Mouse (Mus musculus) embryonic facial prominence, embryonic 12.5 days (tissue): ENCODE data around the gene Pycr2. TPM values are rescaled to one million over a fixed set of nuclear protein-coding genes. Genes with fewer than 3 reads are reported as not detected.
"Not testable (repeated sequence)": the region's sequence is repeated elsewhere in the genome, so short reads cannot be mapped to it uniquely, and the experiment has no call there.

Source experiments
- ATAC-seq: fragments of 200-750 bp; cut with Nextera tagmentation; 2 replicates; pipeline ENCODE4 v1.8.0; 2017; ENCODE audit not compliant: insufficient number of reproducible peaks, insufficient read depth, low FRiP score, low TSS enrichment
- H3K27ac ChIP-seq: fragments of 300-500 bp; sonication (generic); 2 replicates; pipeline ENCODE4 v1.5.1; 2016; ENCODE audit warnings: mild to moderate bottlenecking
- H3K27me3 ChIP-seq: fragments of 300-500 bp; sonication (generic); 2 replicates; pipeline ENCODE4 v1.6.1; 2016; ENCODE audit warnings: mild to moderate bottlenecking, moderate library complexity
- H3K36me3 ChIP-seq: fragments of 300-500 bp; sonication (generic); 2 replicates; pipeline ENCODE4 v1.6.1; 2016; ENCODE audit warnings: mild to moderate bottlenecking
- H3K4me1 ChIP-seq: fragments of 300-500 bp; sonication (generic); 2 replicates; pipeline ENCODE4 v1.6.1; 2016
- H3K4me2 ChIP-seq: fragments of 300-500 bp; sonication (generic); replicated peaks from 2 replicates; pipeline ENCODE4 v1.6.1; 2016; ENCODE audit warnings: mild to moderate bottlenecking, moderate library complexity
- H3K4me3 ChIP-seq: fragments of 300-500 bp; sonication (generic); 2 replicates; pipeline ENCODE4 v1.5.1; 2016; ENCODE audit warnings: mild to moderate bottlenecking
- H3K9ac ChIP-seq: fragments of 300-500 bp; sonication (generic); 2 replicates; pipeline ENCODE4 v1.6.1; 2016; ENCODE audit warnings: mild to moderate bottlenecking, moderate library complexity
- H3K9me3 ChIP-seq: fragments of 300-500 bp; sonication (generic); 2 replicates; pipeline ENCODE4 v1.6.1; 2016; ENCODE audit warnings: mild to moderate bottlenecking, moderate library complexity
- WGBS: fragments of 180-500 bp; shearing (Covaris S2); methylation state at CpG from one replicate; pipeline ENCODE4 v1.1.7; 2016; 5-methylcytosine and 5-hydroxymethylcytosine counted together
- polyA plus RNA-seq: library from polyadenylated mRNA; unstranded; fragments of >200 nt; fragmentation: Nextera tagmentation; extraction: Ambion mirVana; gene quantifications from 2 replicates; pipeline ENCODE4 v1.2.1, GENCODE M21; 2016

The Pycr2 gene
- polyA plus RNA-seq, 1 experiment from 2014 or later = 110 TPM

GRCm38 (mm10) chr1:180929599-180929998 lies 25.5 kb downstream of the Pycr2 start:
- no peak for ATAC-seq
- no peaks in the 10 kb centered on the region for H3K36me3 ChIP-seq
- no peak overlapping the region for H3K9ac ChIP-seq
- H3K27ac ChIP-seq = no peak overlapping the region
- no peaks in the 10 kb centered on the region for H3K9me3 ChIP-seq
- H3K4me2 ChIP-seq = no peak overlapping the region
- peaks cover 17% of the 10 kb centered on the region for H3K27me3 ChIP-seq
- 52% methylated on average over 2 of the region's 2 CpGs for WGBS
- no peak overlapping the region for H3K4me3 ChIP-seq
- H3K4me1 ChIP-seq = no peaks in the 10 kb centered on the region

- Histone ChIP-seq H3K27me3 (peaks cover 32% of the 10 kb centered on the region), H3K9me3 (no peaks in the 10 kb centered on the region), H3K4me1 (no peaks in the 10 kb centered on the region), H3K9ac (no peak overlapping the region), H3K4me2 (no peak overlapping the region), H3K27ac (no peak overlapping the region), H3K4me3 (no peak overlapping the region), H3K36me3 (no peaks in the 10 kb centered on the region)
- no peak for ATAC-seq
- 78% methylated on average over 3 of the region's 3 CpGs for WGBS
Measured at GRCm38 (mm10) chr1:180931106-180931505, 27.0 kb downstream of the Pycr2 start.

- H3K9me3 ChIP-seq = no peaks in the 10 kb centered on the region
- no peak for ATAC-seq
- H3K4me2 ChIP-seq = no peak overlapping the region
- H3K36me3 ChIP-seq = no peaks in the 10 kb centered on the region
- no peaks in the 10 kb centered on the region for H3K4me1 ChIP-seq
- no peak overlapping the region for H3K9ac ChIP-seq
- H3K27ac ChIP-seq = no peak overlapping the region
- no peak overlapping the region for H3K4me3 ChIP-seq
- peaks cover 53% of the 10 kb centered on the region for H3K27me3 ChIP-seq
- WGBS = 18% methylated on average over 6 of the region's 6 CpGs
Measured at GRCm38 (mm10) chr1:180933659-180934058, 29.6 kb downstream of the Pycr2 start.

- ATAC-seq = no peak
- Histone ChIP-seq H3K4me2 (no peak within 1 kb of the TSS), H3K4me1 (no peaks in the 10 kb centered on the region), H3K36me3 (no peaks in the 10 kb centered on the region), H3K9ac (no peak within 1 kb of the TSS), H3K27ac (no peak within 1 kb of the TSS), H3K4me3 (no peak within 1 kb of the TSS), H3K27me3 (peaks cover 53% of the 10 kb centered on the region), H3K9me3 (no peaks in the 10 kb centered on the region)
- WGBS = 14% methylated on average over 21 of the region's 21 CpGs
Measured at GRCm38 (mm10) chr1:180934467-180935419, 30.6 kb downstream of the Pycr2 start, which contains the start of gene Lefty1. Gene Lefty1 (plus strand): TSS chr1:180935022.

- Histone ChIP-seq H3K4me3 (peak overlapping the region; percentile 30), H3K4me2 (peak overlapping the region; percentile 47), H3K27me3 (peaks cover 67% of the 10 kb centered on the region)
- H3K9me3 ChIP-seq, H3K36me3 ChIP-seq, H3K27ac ChIP-seq, H3K4me1 ChIP-seq, H3K9ac ChIP-seq: not testable (repeated sequence)
- 1% methylated on average over 39 of the region's 41 CpGs for WGBS
- ATAC-seq = peak; percentile 63; the same call in 1 of the 2 replicates
Measured at GRCm38 (mm10) chr1:180936610-180937398, 32.7 kb downstream of the Pycr2 start.

DNA sequence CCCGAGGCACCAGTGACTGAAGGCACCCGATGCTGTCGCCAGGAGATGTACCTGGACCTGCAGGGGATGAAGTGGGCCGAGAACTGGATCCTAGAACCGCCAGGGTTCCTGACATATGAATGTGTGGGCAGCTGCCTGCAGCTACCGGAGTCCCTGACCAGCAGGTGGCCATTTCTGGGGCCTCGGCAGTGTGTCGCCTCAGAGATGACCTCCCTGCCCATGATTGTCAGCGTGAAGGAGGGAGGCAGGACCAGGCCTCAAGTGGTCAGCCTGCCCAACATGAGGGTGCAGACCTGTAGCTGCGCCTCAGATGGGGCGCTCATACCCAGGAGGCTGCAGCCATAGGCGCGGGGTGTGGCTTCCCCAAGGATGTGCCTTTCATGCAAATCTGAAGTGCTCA lies 33.5 kb downstream of the Pycr2 start:
- not testable (repeated sequence) for H3K27ac ChIP-seq, H3K4me2 ChIP-seq, H3K36me3 ChIP-seq, H3K4me3 ChIP-seq, H3K9me3 ChIP-seq, H3K4me1 ChIP-seq, H3K9ac ChIP-seq, ATAC-seq
- peaks cover 69% of the 10 kb centered on the region for H3K27me3 ChIP-seq
- WGBS = 20% methylated on average over 13 of the region's 13 CpGs

DNA sequence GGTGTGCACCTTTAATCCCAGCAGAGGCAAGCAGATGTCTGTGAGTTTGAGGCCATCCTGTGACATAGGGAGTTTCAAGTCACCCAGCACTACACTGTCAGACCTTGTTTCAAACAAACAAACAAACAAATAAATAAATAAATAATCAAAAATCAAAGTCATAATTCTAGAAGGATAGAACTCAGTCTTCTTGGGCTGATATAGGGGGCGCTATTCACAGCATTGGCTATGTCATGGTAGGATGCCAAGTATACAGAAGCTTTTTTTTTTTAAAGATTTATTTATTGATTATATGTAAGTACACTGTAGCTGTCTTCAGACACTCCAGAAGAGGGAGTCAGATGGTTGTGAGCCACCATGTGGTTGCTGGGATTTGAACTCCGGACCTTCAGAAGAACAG lies 34.7 kb downstream of the Pycr2 start:
- not testable (repeated sequence) for H3K4me2 ChIP-seq, H3K36me3 ChIP-seq, ATAC-seq, H3K9ac ChIP-seq, H3K9me3 ChIP-seq, H3K27ac ChIP-seq, H3K4me3 ChIP-seq
- peaks cover 12% of the 10 kb centered on the region; the same call in 1 of the 2 replicates for H3K4me1 ChIP-seq
- peaks cover 70% of the 10 kb centered on the region for H3K27me3 ChIP-seq
- 77% methylated on average over 2 of the region's 2 CpGs for WGBS

DNA sequence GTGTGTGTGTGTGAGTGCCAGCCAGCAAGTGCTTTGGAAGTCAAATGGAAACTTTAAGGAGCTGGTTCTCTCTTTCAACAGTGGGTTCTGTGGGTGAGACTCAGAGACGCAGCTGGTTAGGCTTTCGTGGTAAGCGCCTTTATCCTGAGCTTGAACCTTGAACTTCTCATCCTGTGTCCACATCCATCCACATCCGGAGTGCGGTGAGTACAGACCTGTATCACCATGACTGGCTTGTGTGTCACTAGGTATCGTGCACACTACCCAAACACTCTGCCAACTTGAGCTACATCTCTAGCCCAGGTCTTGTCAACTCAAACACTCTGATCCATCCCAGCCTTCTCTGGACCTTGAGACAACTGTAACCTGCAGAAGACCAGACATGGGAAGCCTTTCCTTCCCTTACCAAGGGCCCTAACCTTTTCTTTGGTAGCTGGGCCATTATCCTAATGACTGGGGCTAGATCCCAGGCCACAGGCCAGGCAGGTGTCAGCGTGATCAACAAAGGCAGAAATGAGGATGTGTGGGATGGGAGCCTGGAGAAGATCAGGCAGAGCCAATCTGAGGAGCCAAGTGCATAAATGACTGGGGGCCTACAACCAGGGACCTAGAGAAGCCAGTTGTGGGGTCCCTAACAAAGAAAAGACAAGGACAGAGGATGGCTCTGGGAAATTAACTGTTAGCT lies 36.8 kb downstream of the Pycr2 start:
- WGBS = 74% methylated on average over 7 of the region's 7 CpGs
- peak overlapping the region; percentile 71; the same call in 1 of the 2 replicates for H3K4me3 ChIP-seq
- H3K9ac ChIP-seq = peak overlapping the region; percentile 66; the same call in 1 of the 2 replicates
- no peak for ATAC-seq
- no peaks in the 10 kb centered on the region for H3K36me3 ChIP-seq
- H3K27me3 ChIP-seq = peaks cover 57% of the 10 kb centered on the region
- H3K27ac ChIP-seq = no peak overlapping the region
- H3K9me3 ChIP-seq = no peaks in the 10 kb centered on the region
- peaks cover 27% of the 10 kb centered on the region for H3K4me1 ChIP-seq
- H3K4me2 ChIP-seq = peak overlapping the region; percentile 91; the same call in 1 of the 2 replicates

GRCm38 (mm10) chr1:180941726-180942125 lies 37.6 kb downstream of the Pycr2 start:
- peak overlapping the region; percentile 71 for H3K4me3 ChIP-seq
- no peaks in the 10 kb centered on the region for H3K36me3 ChIP-seq
- H3K4me2 ChIP-seq = peak overlapping the region; percentile 91
- 3% methylated on average over 18 of the region's 18 CpGs for WGBS
- H3K9me3 ChIP-seq = no peaks in the 10 kb centered on the region
- H3K27ac ChIP-seq = no peak overlapping the region
- H3K27me3 ChIP-seq = peaks cover 48% of the 10 kb centered on the region
- H3K4me1 ChIP-seq = peaks cover 32% of the 10 kb centered on the region
- peak overlapping the region; percentile 66 for H3K9ac ChIP-seq
- no peak for ATAC-seq

DNA sequence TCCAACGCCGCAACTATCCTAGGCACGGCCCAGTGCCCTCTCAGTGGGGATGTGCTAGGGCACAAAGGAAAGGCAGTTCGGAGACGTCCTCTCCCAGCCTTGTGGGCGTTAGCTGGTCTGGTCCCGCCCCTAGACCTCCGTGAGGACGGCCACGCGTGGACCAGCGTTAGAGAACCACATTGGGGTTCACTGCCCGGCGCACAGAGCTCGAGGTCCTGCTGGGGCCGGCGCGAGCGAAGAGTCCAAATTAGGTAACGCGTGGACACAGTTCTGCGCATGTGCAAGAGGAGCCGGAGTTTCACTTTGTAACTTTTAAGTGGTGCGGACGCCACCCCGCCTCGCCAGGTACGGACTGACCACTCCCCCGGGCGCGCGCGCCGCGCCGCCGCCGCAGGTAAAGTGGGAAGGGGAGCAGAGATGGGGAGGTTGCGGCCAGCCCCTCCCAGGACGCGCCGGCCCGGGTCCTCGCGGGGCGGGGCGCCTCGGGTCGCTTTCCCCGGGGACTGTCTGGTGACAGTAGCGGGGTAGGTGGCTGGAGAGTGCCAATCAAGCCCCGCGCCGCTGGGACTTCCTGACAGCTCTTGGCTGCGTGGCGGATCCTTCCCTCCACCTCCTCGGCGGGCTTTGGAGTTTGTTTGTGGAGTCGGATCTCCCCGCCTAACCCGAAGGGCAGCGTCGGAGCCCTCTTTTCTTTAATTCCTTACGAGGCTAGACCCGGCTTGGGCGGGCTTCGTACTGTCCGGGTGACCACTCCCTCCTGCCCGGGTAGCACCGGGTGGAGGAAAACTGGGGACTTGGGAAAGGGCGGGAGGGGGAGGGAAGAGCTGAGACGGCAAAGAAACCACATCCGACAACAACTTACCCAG lies 38.3 kb downstream of the Pycr2 start, which contains the start of gene Tmem63a:
Gene Tmem63a, plus strand, starts transcription at position 179 of the 866 bp plus-strand sequence.
- Histone ChIP-seq H3K9me3 (no peaks in the 10 kb centered on the region), H3K4me1 (peaks cover 32% of the 10 kb centered on the region), H3K4me3 (peak within 1 kb of the TSS; percentile 71), H3K4me2 (peak within 1 kb of the TSS; percentile 91), H3K9ac (peak within 1 kb of the TSS; percentile 66), H3K27me3 (peaks cover 43% of the 10 kb centered on the region), H3K36me3 (no peaks in the 10 kb centered on the region), H3K27ac (no peak within 1 kb of the TSS)
- ATAC-seq = no peak
- under 1% methylated on average over 73 of the region's 73 CpGs for WGBS
